Mouse (Mus musculus) gastrocnemius, adult 8-10 months (tissue): ENCODE data around the gene Tor4a. TPM values are rescaled to one million over a fixed set of nuclear protein-coding genes. Genes with fewer than 3 reads are reported as not detected.

ENCODE experiments used
- DNase-seq, 2 experiments: peaks; one replicate each; pipeline ENCODE4 v3.0.0; 2022; ENCODE audit warnings: low spot score in 2 of 2
- total RNA-seq, 4 experiments: library from RNA; stranded (reverse); gene quantifications; 2 replicates each; pipeline ENCODE4 v1.2.4; 2022

Tor4a gene
- total RNA-seq, result under 1 TPM; 0.48 to 0.92 (median 0.76) TPM

- DNase-seq, result peak; percentile 39 to 59
Measured at GRCm38 (mm10) chr2:25196172-25196954, at the start of gene Tor4a. Tor4a (minus strand) TSS chr2:25196886.

- DNase-seq, result no peak
Measured at GRCm38 (mm10) chr2:25244144-25244543, 47.5 kb upstream of the Tor4a start.

GRCm38 (mm10) chr2:25243342-25243741 is 46.7 kb upstream of the Tor4a start:
- no peak for DNase-seq

GRCm38 (mm10) chr2:25242101-25242506 is 45.4 kb upstream of the Tor4a start, which contains the start of the genes Rnf208 and Cysrt1:
Rnf208 (plus strand) TSS chr2:25242255.
Cysrt1 (minus strand) TSS chr2:25242452.
- no peak for DNase-seq

GRCm38 (mm10) chr2:25241438-25241775 is 44.7 kb upstream of the Tor4a start:
- DNase-seq, result no peak

GRCm38 (mm10) chr2:25240723-25241437 is 44.2 kb upstream of the Tor4a start:
- peak; percentile 38 to 56 for DNase-seq

- DNase-seq, result no peak
Measured at GRCm38 (mm10) chr2:25240310-25240709, 43.6 kb upstream of the Tor4a start.

GRCm38 (mm10) chr2:25239766-25240165 is 43.1 kb upstream of the Tor4a start:
- no peak for DNase-seq

GRCm38 (mm10) chr2:25238106-25238505 is 41.4 kb upstream of the Tor4a start:
- no peak for DNase-seq

GRCm38 (mm10) chr2:25237522-25237921 is 40.8 kb upstream of the Tor4a start:
- DNase-seq, result no peak

- no peak for DNase-seq
Measured at GRCm38 (mm10) chr2:25236614-25237013, 39.9 kb upstream of the Tor4a start, which contains the start of gene Rnf224. Rnf224 (minus strand) TSS chr2:25236787.

GRCm38 (mm10) chr2:25234551-25235220 is 38.0 kb upstream of the Tor4a start:
- DNase-seq, result no peak

GRCm38 (mm10) chr2:25234050-25234449 is 37.4 kb upstream of the Tor4a start, which contains the start of gene Slc34a3:
Slc34a3 (minus strand) TSS chr2:25234364.
- no peak for DNase-seq

GRCm38 (mm10) chr2:25233421-25233820 is 36.7 kb upstream of the Tor4a start:
- no peak for DNase-seq

GRCm38 (mm10) chr2:25231038-25231437 is 34.4 kb upstream of the Tor4a start:
- no peak for DNase-seq

GRCm38 (mm10) chr2:25230581-25230980 is 33.9 kb upstream of the Tor4a start:
- no peak for DNase-seq

- DNase-seq, result no peak
Measured at GRCm38 (mm10) chr2:25229582-25229981, 32.9 kb upstream of the Tor4a start.

- peak in 1 of 2 experiments; percentile 21 for DNase-seq
Measured at GRCm38 (mm10) chr2:25228995-25229530, 32.4 kb upstream of the Tor4a start.

GRCm38 (mm10) chr2:25228431-25228889 is 31.8 kb upstream of the Tor4a start:
- DNase-seq, result peak; percentile 80 to 87

GRCm38 (mm10) chr2:25227406-25227805 is 30.7 kb upstream of the Tor4a start:
- DNase-seq, result no peak

- peak; percentile 45 to 62 for DNase-seq
Measured at GRCm38 (mm10) chr2:25226864-25227263, 30.2 kb upstream of the Tor4a start.
